Mouse (Mus musculus) frontal cortex, postnatal 36 days (tissue): Measurements from ENCODE around the gene Mapk12.

Experiments used
- DNase-seq, 2 experiments: peaks; one replicate each; pipeline ENCODE4 v3.0.0; 2022; ENCODE audit warnings: low spot score in 2 of 2

Gene Mapk12

GRCm38 (mm10) chr15:89140659-89141252 is at the start of gene Mapk12:
Gene Mapk12 (minus strand): TSS chr15:89140703.
- peak in 1 of 2 experiments; percentile 51 for DNase-seq

DNA sequence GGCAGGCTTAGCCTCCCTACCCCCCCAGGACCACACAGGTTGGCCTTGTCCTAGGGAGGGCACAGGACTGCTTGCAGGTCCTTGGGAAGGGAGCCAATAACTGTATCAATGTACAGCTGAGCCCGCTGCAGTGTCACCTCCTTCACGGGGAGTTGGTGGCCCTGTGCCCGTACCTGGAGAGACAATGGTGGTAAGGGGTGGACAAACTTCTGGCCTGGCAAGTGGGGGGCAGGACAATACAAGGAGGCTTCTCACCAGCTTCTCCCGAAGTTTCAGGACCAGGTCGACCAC is 44.4 kb upstream of the Mapk12 start:
- no peak for DNase-seq

- DNase-seq = no peak
These were observed 43.8 kb upstream of the Mapk12 start for GRCm38 (mm10) chr15:89184141-89184936.

DNA sequence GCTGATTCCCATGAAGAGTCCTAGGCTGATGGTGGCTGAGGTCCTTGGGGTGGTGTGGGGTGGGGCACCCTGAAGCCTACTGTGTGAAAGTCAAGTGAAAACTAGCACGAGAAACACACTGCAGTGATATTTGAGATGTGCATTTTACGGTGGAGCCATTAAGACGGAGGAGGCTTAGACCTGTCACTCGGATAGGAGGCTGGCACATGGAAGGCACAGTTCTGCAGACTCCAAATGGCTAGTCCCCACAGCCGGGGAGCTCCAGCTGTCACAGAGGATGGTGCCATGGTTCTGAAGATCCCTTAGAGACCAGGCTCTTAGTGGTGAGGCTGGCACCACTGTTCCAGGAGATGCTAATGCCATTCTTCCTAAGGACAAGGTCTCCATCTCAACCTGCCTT is 42.3 kb upstream of the Mapk12 start:
- DNase-seq = no peak

DNA sequence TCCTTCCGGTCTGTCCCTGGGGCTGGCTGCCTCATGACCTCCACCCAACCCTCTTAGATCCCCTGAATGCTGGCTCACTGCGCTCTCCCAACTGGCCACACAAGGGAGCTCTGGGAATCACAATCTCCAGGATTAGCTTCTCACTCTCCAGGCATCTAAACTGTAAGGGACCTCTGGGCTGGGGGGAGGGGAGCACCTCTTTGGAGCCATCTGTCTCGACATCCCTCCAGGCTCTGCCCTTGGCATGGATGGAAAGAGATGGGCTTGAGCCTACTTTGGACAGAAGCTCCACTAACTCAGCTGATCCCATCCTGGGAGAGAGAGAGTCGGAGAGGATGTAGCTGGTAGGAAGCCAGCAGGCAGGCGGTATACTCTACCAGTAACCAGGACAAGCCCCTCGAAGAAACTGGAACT is 41.8 kb upstream of the Mapk12 start:
- no peak for DNase-seq

- no peak for DNase-seq
These were observed 41.2 kb upstream of the Mapk12 start for GRCm38 (mm10) chr15:89181561-89182270.

- peak; percentile 73 to 82 for DNase-seq
These were observed 40.2 kb upstream of the Mapk12 start, which contains the start of gene Plxnb2 for GRCm38 (mm10) chr15:89180571-89181229. Gene Plxnb2 (minus strand): TSS chr15:89180788.

- DNase-seq = peak in 1 of 2 experiments; percentile 43
These were observed 39.6 kb upstream of the Mapk12 start for GRCm38 (mm10) chr15:89180081-89180541.

GRCm38 (mm10) chr15:89179630-89179964 is 39.1 kb upstream of the Mapk12 start:
- no peak for DNase-seq

GRCm38 (mm10) chr15:89178954-89179629 is 38.6 kb upstream of the Mapk12 start:
- DNase-seq = no peak

GRCm38 (mm10) chr15:89178260-89178860 is 37.9 kb upstream of the Mapk12 start:
- no peak for DNase-seq

GRCm38 (mm10) chr15:89177576-89178259 is 37.2 kb upstream of the Mapk12 start:
- DNase-seq = no peak

DNA sequence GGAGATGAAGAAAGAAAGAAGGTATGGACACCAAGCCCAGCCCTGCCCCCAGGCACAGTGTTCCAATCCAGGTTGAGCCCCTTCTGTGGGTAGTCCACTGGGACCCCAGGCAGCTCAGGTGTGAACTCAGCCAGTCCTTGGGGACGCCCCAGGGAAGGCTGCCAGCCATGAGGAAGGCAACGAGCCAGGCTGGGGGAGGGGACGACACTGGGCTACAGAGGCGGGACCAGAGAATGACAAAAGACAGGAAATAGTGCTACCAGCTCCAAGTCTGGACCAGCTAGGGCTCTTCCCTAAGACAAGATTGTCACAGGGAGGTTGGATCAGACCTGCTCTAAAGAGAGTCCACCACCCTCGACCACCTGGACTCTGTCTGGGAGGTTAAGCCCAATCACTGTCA is 36.6 kb upstream of the Mapk12 start:
- peak in 1 of 2 experiments; percentile 55 for DNase-seq

DNA sequence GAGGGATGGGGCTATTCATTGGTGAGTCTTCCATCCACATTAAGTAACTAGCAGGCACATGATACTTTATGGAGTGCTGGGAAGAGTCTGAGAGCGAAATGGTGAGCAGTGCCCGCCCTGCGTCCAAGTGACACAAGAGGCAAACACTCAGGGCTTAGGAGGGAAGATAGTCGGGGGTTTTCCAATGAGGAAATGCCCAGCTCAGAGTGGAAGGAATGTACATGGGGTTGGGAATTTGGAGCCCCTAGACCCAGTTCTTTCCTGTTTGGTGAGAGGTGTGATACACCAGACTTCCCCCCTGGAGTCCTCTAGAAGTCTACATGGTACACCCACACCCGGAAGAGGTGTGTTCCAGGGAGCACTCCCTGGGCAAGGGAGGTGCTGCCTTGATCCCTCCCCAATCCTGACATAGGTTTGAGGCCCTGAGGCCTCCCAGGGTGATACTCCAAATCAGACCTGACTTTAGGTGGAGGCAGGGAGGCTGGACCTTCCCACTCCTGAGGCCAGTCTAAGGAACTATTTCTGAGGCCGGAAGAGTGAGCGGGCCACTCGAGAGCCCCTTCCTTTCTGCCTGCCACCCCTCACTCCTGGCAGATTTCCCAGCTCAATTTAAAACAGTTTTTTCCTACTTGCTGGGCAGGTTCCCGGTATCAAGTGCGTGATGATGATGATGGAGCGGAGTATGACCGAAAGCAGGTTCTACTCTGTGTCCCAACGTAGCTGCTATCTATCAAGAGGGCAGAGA is 35.1 kb upstream of the Mapk12 start:
- DNase-seq = no peak

GRCm38 (mm10) chr15:89174889-89175339 is 34.4 kb upstream of the Mapk12 start:
- DNase-seq = no peak

DNA sequence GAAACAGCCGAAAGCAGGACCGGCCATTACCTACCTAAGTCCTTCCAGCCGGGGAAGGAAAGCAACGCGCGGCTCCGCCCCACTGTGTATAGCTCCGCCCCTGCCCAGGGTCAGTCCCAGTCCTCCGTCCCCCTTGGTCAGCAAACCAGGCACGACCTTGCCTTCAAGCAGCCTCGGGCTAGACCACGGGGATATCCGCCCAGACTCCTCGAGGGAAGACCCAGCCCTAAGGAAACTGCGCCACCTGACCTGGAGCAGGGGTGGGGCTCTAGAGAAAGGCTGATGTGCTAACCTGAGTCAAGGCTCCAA is 33.4 kb upstream of the Mapk12 start:
- DNase-seq = no peak

- peak in 1 of 2 experiments; percentile 41 for DNase-seq
These were observed 32.8 kb upstream of the Mapk12 start for GRCm38 (mm10) chr15:89173024-89173905.

DNA sequence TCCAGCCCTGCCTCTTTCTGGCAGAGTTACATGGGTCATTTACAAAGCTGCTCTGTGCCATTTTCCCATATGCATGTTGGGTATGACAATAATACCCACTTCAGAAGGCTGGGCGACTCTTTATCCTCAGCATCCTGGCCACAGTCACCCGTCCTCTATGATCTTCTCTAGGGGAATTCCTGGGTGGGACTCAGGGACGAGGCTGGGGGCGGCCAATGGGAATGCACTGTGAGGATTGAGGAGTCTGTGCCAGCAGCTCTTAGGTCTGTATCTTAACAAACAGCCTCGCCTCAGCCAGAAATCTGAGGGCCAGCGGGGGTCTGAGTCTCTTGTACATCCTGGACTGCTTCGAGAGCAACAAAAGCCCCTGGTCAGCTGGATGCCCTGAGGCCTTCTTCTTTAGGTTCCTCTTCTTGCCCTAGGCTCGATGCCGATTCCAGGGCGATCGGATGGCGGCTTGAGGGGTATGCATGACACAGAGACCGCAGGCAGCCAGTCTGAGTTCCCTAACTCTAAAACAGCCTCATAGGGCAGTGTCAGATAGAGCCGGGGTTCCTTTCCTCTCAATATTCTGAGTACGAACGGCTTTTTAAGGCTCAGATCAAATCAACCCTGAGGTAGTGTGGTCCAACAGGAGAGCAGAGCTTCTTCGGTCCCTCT is 31.9 kb upstream of the Mapk12 start:
- no peak for DNase-seq
